Mouse (Mus musculus) ES-Bruce4 (cell line): ENCODE measurements around the gene Ndufc1. TPM values are rescaled to one million over a fixed set of nuclear protein-coding genes. Genes with fewer than 3 reads are reported as not detected.
A peak's percentile ranks its signal among the peaks of the same experiment; 100 is the strongest.
"Not testable (repeated sequence)": the region's sequence is repeated elsewhere in the genome, so short reads cannot be mapped to it uniquely, and the experiment has no call there.

Experiments used
- H3K27ac ChIP-seq: 2 replicates; pipeline ENCODE4 v1.5.1; 2012; ENCODE audit warnings: low read length, inconsistent platforms; ENCODE audit not compliant: insufficient read depth
- H3K27me3 ChIP-seq: 2 replicates; pipeline ENCODE4 v1.6.1; 2012; ENCODE audit warnings: mild to moderate bottlenecking, low read length, inconsistent platforms; ENCODE audit not compliant: control insufficient read depth, poor library complexity, insufficient read depth, severe bottlenecking
- H3K36me3 ChIP-seq: 2 replicates; pipeline ENCODE4 v1.6.1; 2012; ENCODE audit warnings: inconsistent platforms, mild to moderate bottlenecking, low read length, moderate library complexity; ENCODE audit not compliant: control insufficient read depth, poor library complexity, insufficient read depth, severe bottlenecking
- H3K4me1 ChIP-seq: one replicate; pipeline ENCODE4 v1.8.1; 2011; ENCODE audit warnings: low read length; ENCODE audit not compliant: control insufficient read depth, insufficient read depth
- H3K4me3 ChIP-seq: 2 replicates; pipeline ENCODE4 v1.5.1; 2011; ENCODE audit warnings: low read depth, mild to moderate bottlenecking, low read length
- H3K9ac ChIP-seq: 2 replicates; pipeline ENCODE4 v1.6.1; 2012; ENCODE audit warnings: low read depth, mild to moderate bottlenecking, inconsistent platforms; ENCODE audit not compliant: poor library complexity, severe bottlenecking
- H3K9me3 ChIP-seq: replicated peaks from 2 replicates; pipeline ENCODE4 v1.6.1; 2012; ENCODE audit warnings: mild to moderate bottlenecking, low read length, inconsistent platforms; ENCODE audit not compliant: control insufficient read depth, poor library complexity, insufficient read depth, severe bottlenecking
- CTCF ChIP-seq: IDR thresholded peaks from one replicate; pipeline ENCODE4 v1.8.1; 2011; ENCODE audit warnings: low read depth, low read length
- EP300 ChIP-seq: IDR thresholded peaks from 2 replicates; pipeline ENCODE4 v1.6.1; 2011; ENCODE audit warnings: low read depth, low read length; ENCODE audit not compliant: insufficient read depth
- POLR2A ChIP-seq: IDR thresholded peaks from one replicate; pipeline ENCODE4 v1.8.1; 2011; ENCODE audit warnings: low read length; ENCODE audit not compliant: insufficient read depth
- polyA plus RNA-seq: library from polyadenylated mRNA; stranded (reverse); fragments of >200 nt; gene quantifications from 2 replicates; pipeline ENCODE4 v1.2.4, GENCODE M21; 2011; ENCODE audit warnings: low read depth; ENCODE audit not compliant: missing spikeins, insufficient read depth, insufficient read length

The Ndufc1 gene
- 194 and 196 TPM in 2 replicates for polyA plus RNA-seq

DNA sequence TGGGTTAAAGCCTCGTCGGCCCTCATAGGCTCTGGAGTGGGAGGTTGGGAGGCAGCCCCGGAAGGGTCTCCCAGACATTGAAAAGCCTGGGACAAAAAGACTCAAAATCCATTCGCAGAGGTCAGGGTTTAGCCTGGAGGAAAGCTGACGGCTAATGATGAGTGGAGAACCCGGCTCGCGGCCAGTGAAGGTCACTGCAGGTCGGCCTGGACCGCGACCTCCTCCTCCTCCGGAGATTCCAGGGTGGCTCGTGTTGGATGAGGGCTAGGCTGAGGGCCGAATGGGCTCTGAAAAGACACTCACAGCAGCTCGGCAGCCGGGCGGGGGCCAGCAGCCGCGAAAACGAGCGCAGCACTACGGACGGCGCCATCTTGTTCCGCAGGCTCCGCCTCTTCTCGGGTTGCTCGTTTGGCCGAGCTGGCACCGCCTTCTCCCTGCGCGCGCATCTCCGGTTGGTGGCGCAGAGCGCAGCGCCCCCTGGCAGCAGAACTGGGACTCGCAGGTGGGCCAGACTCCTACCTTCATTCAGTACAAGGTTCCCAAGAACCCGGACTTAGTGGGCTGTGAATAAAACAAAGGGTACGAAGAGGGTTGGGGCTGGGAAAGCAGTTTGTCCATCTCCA is at the start of gene Ndufc1:
Gene Ndufc1 (minus strand): TSS at position 428 of the 623 bp plus-strand sequence.
- H3K9ac ChIP-seq: peak within 1 kb of the TSS; percentile 91
- H3K4me1 ChIP-seq: no peaks in the 10 kb centered on the region
- peak within 1 kb of the TSS; percentile 22 for H3K27ac ChIP-seq
- H3K9me3 ChIP-seq: no peaks in the 10 kb centered on the region
- TF ChIP-seq POLR2A: peak; percentile 83
- TF ChIP-seq EP300: no peak
- peak; percentile 88 for TF ChIP-seq CTCF
- no peaks in the 10 kb centered on the region for H3K27me3 ChIP-seq
- peak within 1 kb of the TSS; percentile 81 for H3K4me3 ChIP-seq
- H3K36me3 ChIP-seq: peaks cover 9% of the 10 kb centered on the region

- no peaks in the 10 kb centered on the region for H3K27me3 ChIP-seq
- H3K27ac ChIP-seq: no peak overlapping the region
- no peaks in the 10 kb centered on the region for H3K4me1 ChIP-seq
- TF ChIP-seq EP300 (no peak), CTCF (no peak), POLR2A (no peak)
- H3K9ac ChIP-seq: no peak overlapping the region
- no peaks in the 10 kb centered on the region for H3K9me3 ChIP-seq
- no peak overlapping the region for H3K4me3 ChIP-seq
- peaks cover 11% of the 10 kb centered on the region for H3K36me3 ChIP-seq
These were observed 26.2 kb upstream of the Ndufc1 start for GRCm38 (mm10) chr3:51434871-51435595.

DNA sequence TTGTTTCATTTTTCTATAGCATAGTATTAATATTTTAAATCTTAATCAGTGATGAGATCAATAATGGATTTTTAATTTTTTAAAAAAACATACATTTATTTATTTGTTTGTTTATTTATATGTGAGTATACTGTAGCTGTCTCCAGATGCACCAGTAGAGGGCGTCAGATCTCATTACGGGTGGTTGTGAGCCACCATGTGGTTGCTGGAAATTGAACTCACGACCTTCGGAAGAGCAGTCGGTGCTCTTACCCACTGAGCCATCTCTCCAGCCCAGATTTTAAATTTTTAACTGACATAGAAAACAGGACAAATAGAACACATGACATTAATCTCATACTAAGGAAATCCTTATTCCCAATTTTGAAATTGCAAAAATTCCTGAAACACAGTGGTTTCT is 25.6 kb upstream of the Ndufc1 start:
- TF ChIP-seq CTCF: peak; percentile 27
- H3K4me3 ChIP-seq, H3K4me1 ChIP-seq, H3K9ac ChIP-seq, H3K27ac ChIP-seq, H3K27me3 ChIP-seq, H3K9me3 ChIP-seq: not testable (repeated sequence)
- peaks cover 11% of the 10 kb centered on the region for H3K36me3 ChIP-seq

DNA sequence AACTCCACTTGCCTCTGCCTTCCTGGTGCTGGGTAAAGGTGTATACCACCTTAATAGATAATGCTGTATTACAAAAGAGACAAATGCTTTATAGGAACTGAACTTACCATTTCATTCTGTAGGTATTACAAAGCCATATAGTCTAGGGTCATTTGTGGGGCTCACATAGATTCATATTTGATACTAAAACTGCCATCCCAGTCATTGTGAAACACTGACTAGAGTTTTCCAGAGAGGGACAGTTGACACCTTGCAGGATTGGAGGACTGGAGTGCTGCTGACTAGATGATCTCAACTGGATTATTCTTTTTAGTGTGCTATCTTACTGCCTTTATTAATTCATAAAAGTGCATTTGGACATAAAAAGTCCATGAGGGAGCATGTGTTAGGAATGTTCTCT is 16.6 kb upstream of the Ndufc1 start:
- TF ChIP-seq EP300: no peak
- TF ChIP-seq POLR2A: no peak
- no peak for TF ChIP-seq CTCF
- no peaks in the 10 kb centered on the region for H3K9me3 ChIP-seq
- H3K36me3 ChIP-seq: peaks cover 6% of the 10 kb centered on the region; the same call in 1 of the 2 replicates
- no peaks in the 10 kb centered on the region for H3K27me3 ChIP-seq
- H3K27ac ChIP-seq: no peak overlapping the region
- no peaks in the 10 kb centered on the region for H3K4me1 ChIP-seq
- H3K4me3 ChIP-seq: no peak overlapping the region
- no peak overlapping the region for H3K9ac ChIP-seq

GRCm38 (mm10) chr3:51421921-51422320 is 13.1 kb upstream of the Ndufc1 start:
- no peaks in the 10 kb centered on the region for H3K27me3 ChIP-seq
- H3K36me3 ChIP-seq: peaks cover 17% of the 10 kb centered on the region
- TF ChIP-seq EP300 (no peak), POLR2A (no peak), CTCF (no peak)

GRCm38 (mm10) chr3:51417966-51418365 is 9.2 kb upstream of the Ndufc1 start:
- no peak overlapping the region for H3K27ac ChIP-seq
- no peak overlapping the region for H3K4me3 ChIP-seq
- TF ChIP-seq POLR2A (no peak), CTCF (no peak), EP300 (no peak)
- no peaks in the 10 kb centered on the region for H3K27me3 ChIP-seq
- no peaks in the 10 kb centered on the region for H3K4me1 ChIP-seq
- H3K9me3 ChIP-seq: no peaks in the 10 kb centered on the region
- H3K9ac ChIP-seq: peak overlapping the region; percentile 64
- H3K36me3 ChIP-seq: peaks cover 14% of the 10 kb centered on the region

More at GRCm38 (mm10) chr3:51421921-51422320, 13.1 kb upstream of the Ndufc1 start:
- H3K4me3 ChIP-seq: no peak overlapping the region
- no peak overlapping the region for H3K27ac ChIP-seq
- H3K9ac ChIP-seq: no peak overlapping the region
- no peaks in the 10 kb centered on the region for H3K4me1 ChIP-seq
- no peaks in the 10 kb centered on the region for H3K9me3 ChIP-seq
